Mouse (Mus musculus): ENCODE measurements at regions not wholly inside any gene's neighbourhood (a gene's known extent, or its start where the extent isn't known, plus 50 kb on each side); places are given as distances from the start of the nearest gene placed in this dataset.

GRCm38 (mm10) chr12:26244701-26245100 is 170.4 kb downstream of the Rnf144a start:
- H3K27ac ChIP-seq (ENCODE audit: insufficient read depth, low read depth, low read length) = no peak overlapping the region
- H3K4me3 ChIP-seq (ENCODE audit: insufficient read depth, low read length) = no peak overlapping the region
- no peak for TF ChIP-seq POLR2A (IDR thresholded peaks at IDR 0.05; ENCODE audit: borderline replicate concordance, low read depth, low read length)
- no peaks in the 10 kb centered on the region for H3K4me1 ChIP-seq (ENCODE audit: control insufficient read depth, insufficient read depth, low read length)

DNA sequence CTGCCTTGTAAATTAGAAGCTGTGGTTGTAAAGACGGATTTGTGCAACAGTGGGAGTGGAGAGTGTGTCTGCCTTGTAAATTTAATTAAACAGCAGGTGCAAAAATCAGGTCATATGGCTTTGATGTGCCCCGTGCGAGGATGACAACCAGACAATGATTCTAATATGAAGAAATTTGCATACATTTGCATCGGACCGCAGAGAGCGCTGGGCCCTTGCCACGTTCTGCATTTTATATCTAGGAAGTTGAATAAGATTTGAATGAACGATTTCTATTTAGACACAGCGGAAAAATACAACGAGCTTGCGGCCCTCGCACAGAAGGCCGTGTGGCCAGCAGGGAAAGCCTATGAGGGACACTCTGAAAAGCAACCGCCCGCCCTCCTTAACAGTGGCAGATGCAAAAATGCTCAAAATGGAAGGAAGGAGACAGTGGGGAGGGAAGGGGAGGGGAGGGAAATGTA is 187.5 kb downstream of the Rnf144a start:
- TF ChIP-seq CTCF (IDR thresholded peaks at IDR 0.05; ENCODE audit: low read depth, low read length) (no peak), POLR2A (IDR thresholded peaks at IDR 0.05; ENCODE audit: borderline replicate concordance, low read depth, low read length) (no peak)
- no peak overlapping the region for H3K4me3 ChIP-seq (ENCODE audit: insufficient read depth, low read length)
- H3K4me1 ChIP-seq (ENCODE audit: control insufficient read depth, insufficient read depth, low read length) = no peaks in the 10 kb centered on the region
- no peak overlapping the region for H3K27ac ChIP-seq (ENCODE audit: insufficient read depth, low read depth, low read length)

DNA sequence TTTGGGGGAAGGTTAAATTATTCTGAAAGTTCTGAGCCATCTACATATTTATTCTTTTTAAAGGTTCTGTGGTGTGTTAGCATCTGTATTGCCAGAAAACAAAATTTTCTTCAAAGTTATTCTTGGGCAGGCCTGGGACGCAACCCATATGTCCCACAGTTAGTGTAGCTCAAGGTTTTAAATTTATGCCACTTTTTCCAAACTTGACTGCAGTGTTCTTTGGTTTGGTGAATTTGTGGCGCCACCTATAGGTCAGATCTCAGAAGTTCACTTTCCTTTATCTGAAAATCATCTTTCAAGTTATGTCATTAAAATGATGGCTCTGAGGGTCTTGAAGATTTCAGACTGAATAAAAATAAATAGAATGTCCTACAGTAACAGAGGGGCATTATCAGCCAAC is 188.7 kb downstream of the Rnf144a start:
- Histone ChIP-seq H3K4me1 (ENCODE audit: control insufficient read depth, insufficient read depth, low read length) (no peaks in the 10 kb centered on the region), H3K27ac (ENCODE audit: insufficient read depth, low read depth, low read length) (no peak overlapping the region), H3K4me3 (ENCODE audit: insufficient read depth, low read length) (no peak overlapping the region)
- TF ChIP-seq POLR2A (IDR thresholded peaks at IDR 0.05; ENCODE audit: borderline replicate concordance, low read depth, low read length) = no peak
- TF ChIP-seq CTCF (IDR thresholded peaks at IDR 0.05; ENCODE audit: low read depth, low read length) = no peak

DNA sequence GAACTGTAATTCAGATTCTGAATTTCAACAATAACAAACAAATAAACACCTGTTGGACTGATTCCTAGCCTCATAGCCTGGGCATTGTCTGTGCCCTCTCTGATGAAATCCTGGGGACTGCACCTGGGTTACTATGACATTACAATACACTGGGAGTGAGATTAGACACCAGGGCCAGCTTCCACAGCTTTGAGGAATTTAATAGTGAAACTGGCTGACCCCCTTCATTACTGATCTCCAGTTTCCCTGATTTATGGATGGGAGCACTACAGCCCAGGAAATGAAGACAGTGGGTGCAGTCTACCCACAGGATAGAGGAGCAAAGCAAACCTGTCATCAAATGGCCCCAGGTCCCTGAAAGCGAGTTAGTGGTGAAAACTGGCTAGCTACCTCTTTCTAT is 202.6 kb downstream of the Rnf144a start:
- Histone ChIP-seq H3K4me3 (ENCODE audit: insufficient read depth, low read length) (no peak overlapping the region), H3K4me1 (ENCODE audit: control insufficient read depth, insufficient read depth, low read length) (no peaks in the 10 kb centered on the region), H3K27ac (ENCODE audit: insufficient read depth, low read depth, low read length) (no peak overlapping the region)
- TF ChIP-seq CTCF (IDR thresholded peaks at IDR 0.05; ENCODE audit: low read depth, low read length) (no peak), POLR2A (IDR thresholded peaks at IDR 0.05; ENCODE audit: borderline replicate concordance, low read depth, low read length) (no peak)

GRCm38 (mm10) chr12:26211423-26211822 is 203.6 kb downstream of the Rnf144a start:
- Histone ChIP-seq H3K4me1 (ENCODE audit: control insufficient read depth, insufficient read depth, low read length) (no peaks in the 10 kb centered on the region), H3K27ac (ENCODE audit: insufficient read depth, low read depth, low read length) (no peak overlapping the region), H3K4me3 (ENCODE audit: insufficient read depth, low read length) (no peak overlapping the region)
- TF ChIP-seq POLR2A (IDR thresholded peaks at IDR 0.05; ENCODE audit: borderline replicate concordance, low read depth, low read length) = no peak
- no peak for TF ChIP-seq CTCF (IDR thresholded peaks at IDR 0.05; ENCODE audit: low read depth, low read length)

- H3K27ac ChIP-seq (ENCODE audit: insufficient read depth, low read depth, low read length) = no peak overlapping the region
- H3K4me3 ChIP-seq (ENCODE audit: insufficient read depth, low read length) = no peak overlapping the region
- TF ChIP-seq POLR2A (IDR thresholded peaks at IDR 0.05; ENCODE audit: borderline replicate concordance, low read depth, low read length) = no peak
- TF ChIP-seq CTCF (IDR thresholded peaks at IDR 0.05; ENCODE audit: low read depth, low read length) = no peak
- no peaks in the 10 kb centered on the region for H3K4me1 ChIP-seq (ENCODE audit: control insufficient read depth, insufficient read depth, low read length)
These were observed 208.3 kb downstream of the Rnf144a start for GRCm38 (mm10) chr12:26206751-26207150.

GRCm38 (mm10) chr12:26206036-26206435 is 209.0 kb downstream of the Rnf144a start:
- Histone ChIP-seq H3K4me1 (ENCODE audit: control insufficient read depth, insufficient read depth, low read length) (no peaks in the 10 kb centered on the region), H3K4me3 (ENCODE audit: insufficient read depth, low read length) (no peak overlapping the region), H3K27ac (ENCODE audit: insufficient read depth, low read depth, low read length) (no peak overlapping the region)
- no peak for TF ChIP-seq POLR2A (IDR thresholded peaks at IDR 0.05; ENCODE audit: borderline replicate concordance, low read depth, low read length)
- TF ChIP-seq CTCF (IDR thresholded peaks at IDR 0.05; ENCODE audit: low read depth, low read length) = no peak

GRCm38 (mm10) chr12:26191982-26192576 is 223.0 kb downstream of the Rnf144a start:
- Histone ChIP-seq H3K27ac (ENCODE audit: insufficient read depth, low read depth, low read length) (no peak overlapping the region), H3K4me1 (ENCODE audit: control insufficient read depth, insufficient read depth, low read length) (no peaks in the 10 kb centered on the region), H3K4me3 (ENCODE audit: insufficient read depth, low read length) (no peak overlapping the region)
- no peak for TF ChIP-seq CTCF (IDR thresholded peaks at IDR 0.05; ENCODE audit: low read depth, low read length)
- TF ChIP-seq POLR2A (IDR thresholded peaks at IDR 0.05; ENCODE audit: borderline replicate concordance, low read depth, low read length) = no peak

- H3K27ac ChIP-seq (ENCODE audit: insufficient read depth, low read depth, low read length) = no peak overlapping the region
These were observed 223.6 kb downstream of the Rnf144a start for GRCm38 (mm10) chr12:26191268-26191981.

DNA sequence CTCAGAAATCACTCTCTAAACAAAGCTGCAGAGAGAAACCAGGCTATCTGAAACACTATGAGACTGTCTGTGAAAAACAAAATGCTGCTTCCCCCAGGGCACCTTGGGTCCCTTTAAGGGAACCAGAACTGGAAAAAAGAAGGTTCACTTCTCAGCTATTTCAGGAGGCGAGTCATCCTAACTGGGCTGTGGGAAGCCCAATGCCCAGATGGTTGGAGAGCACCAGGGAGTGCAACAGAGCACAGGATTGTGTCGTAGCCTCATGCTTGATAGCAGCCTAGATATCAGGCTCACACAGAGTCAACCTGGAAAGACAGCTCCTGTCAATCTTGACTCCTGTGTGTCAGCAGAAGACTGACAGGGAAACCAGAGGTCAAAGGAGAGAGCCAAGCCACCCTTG is 226.1 kb downstream of the Rnf144a start:
- no peak for TF ChIP-seq CTCF (IDR thresholded peaks at IDR 0.05; ENCODE audit: low read depth, low read length)
- TF ChIP-seq POLR2A (IDR thresholded peaks at IDR 0.05; ENCODE audit: borderline replicate concordance, low read depth, low read length) = no peak
- Histone ChIP-seq H3K4me3 (ENCODE audit: insufficient read depth, low read length) (no peak overlapping the region), H3K4me1 (ENCODE audit: control insufficient read depth, insufficient read depth, low read length) (no peaks in the 10 kb centered on the region), H3K27ac (ENCODE audit: insufficient read depth, low read depth, low read length) (no peak overlapping the region)

More at GRCm38 (mm10) chr12:26191268-26191981, 223.6 kb downstream of the Rnf144a start:
- no peak for TF ChIP-seq CTCF (IDR thresholded peaks at IDR 0.05; ENCODE audit: low read depth, low read length)
- TF ChIP-seq POLR2A (IDR thresholded peaks at IDR 0.05; ENCODE audit: borderline replicate concordance, low read depth, low read length) = no peak
- Histone ChIP-seq H3K4me1 (ENCODE audit: control insufficient read depth, insufficient read depth, low read length) (no peaks in the 10 kb centered on the region), H3K4me3 (ENCODE audit: insufficient read depth, low read length) (no peak overlapping the region)

Measured in bone marrow macrophage, adult 2 months (primary cell).